Mouse (Mus musculus): Measurements from ENCODE around the gene Dnm2. TPM values are rescaled to one million over a fixed set of nuclear protein-coding genes. Genes with fewer than 3 reads are reported as not detected.
"Not testable (repeated sequence)": the region's sequence is repeated elsewhere in the genome, so short reads cannot be mapped to it uniquely, and the experiment has no call there.

Gene Dnm2
- polyA plus RNA-seq, 1 experiment from 2014 or later, result 79.7 TPM

- Histone ChIP-seq H3K27ac (no peak within 1 kb of the TSS), H3K36me3 (no peaks in the 10 kb centered on the region), H3K9me3 (replicated peaks) (no peaks in the 10 kb centered on the region), H3K4me1 (peaks cover 8% of the 10 kb centered on the region; the same call in 1 of the 2 replicates), H3K27me3 (ENCODE audit: low read depth, poor library complexity, severe bottlenecking) (no peaks in the 10 kb centered on the region), H3K4me3 (no peak within 1 kb of the TSS)
- no peak for DNase-seq (ENCODE audit: low spot score)
- whole genome bisulfite sequencing, result 66% methylated on average over 14 of the region's 14 CpGs
Observed at GRCm38 (mm10) chr9:21525937-21526633, 101.4 kb downstream of the Dnm2 start, which contains the start of gene AB124611. AB124611 (plus strand) TSS chr9:21526176.

GRCm38 (mm10) chr9:21526634-21526944, 101.9 kb downstream of the Dnm2 start:
- Histone ChIP-seq H3K36me3 (no peaks in the 10 kb centered on the region), H3K27me3 (ENCODE audit: low read depth, poor library complexity, severe bottlenecking) (no peaks in the 10 kb centered on the region), H3K4me1 (peaks cover 8% of the 10 kb centered on the region; the same call in 1 of the 2 replicates), H3K9me3 (replicated peaks) (no peaks in the 10 kb centered on the region), H3K4me3 (no peak overlapping the region), H3K27ac (no peak overlapping the region)
- DNase-seq (ENCODE audit: low spot score), result no peak
- WGBS, result 84% methylated on average over 3 of the region's 3 CpGs

DNA sequence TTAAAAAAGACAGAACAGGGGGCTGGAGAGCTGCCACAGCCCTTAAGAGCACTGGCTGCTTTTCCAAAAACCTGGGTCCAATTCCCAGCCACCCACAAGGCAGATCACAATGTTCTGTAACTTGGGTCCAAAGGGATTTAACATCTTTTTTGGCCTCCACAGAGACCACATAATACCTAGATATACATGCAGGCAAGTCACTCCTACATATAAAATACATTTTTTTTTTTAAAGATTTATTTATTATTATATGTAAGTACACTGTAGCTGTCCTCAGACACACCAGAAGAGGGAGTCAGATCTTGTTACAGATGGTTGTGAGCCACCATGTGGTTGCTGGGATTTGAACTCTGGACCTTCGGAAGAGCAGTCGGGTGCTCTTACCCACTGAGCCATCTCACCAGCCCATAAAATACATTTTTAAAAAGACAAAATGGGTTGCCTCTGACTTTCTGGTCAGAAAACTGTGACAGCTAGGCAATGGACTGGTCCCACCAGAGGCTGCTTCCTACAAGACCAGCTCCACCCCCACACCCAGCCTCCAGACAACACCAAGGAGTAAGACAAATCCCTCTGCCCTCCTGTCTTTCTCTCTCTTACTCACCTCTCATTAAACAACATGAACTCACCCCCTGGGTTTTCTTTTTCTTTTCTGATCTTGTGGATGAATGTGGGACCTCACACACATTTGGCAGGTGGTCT, 102.5 kb downstream of the Dnm2 start:
- Histone ChIP-seq H3K36me3 (no peaks in the 10 kb centered on the region), H3K27ac (no peak overlapping the region), H3K4me1 (peaks cover 8% of the 10 kb centered on the region; the same call in 1 of the 2 replicates), H3K4me3 (no peak overlapping the region), H3K9me3 (replicated peaks) (no peaks in the 10 kb centered on the region), H3K27me3 (ENCODE audit: low read depth, poor library complexity, severe bottlenecking) (no peaks in the 10 kb centered on the region)
- 93% methylated on average over 2 of the region's 2 CpGs for WGBS
- no peak for DNase-seq (ENCODE audit: low spot score)

GRCm38 (mm10) chr9:21527917-21528324, 103.2 kb downstream of the Dnm2 start:
- H3K4me3 ChIP-seq, result no peak overlapping the region
- no peak for DNase-seq (ENCODE audit: low spot score)
- no peaks in the 10 kb centered on the region for H3K27me3 ChIP-seq (ENCODE audit: low read depth, poor library complexity, severe bottlenecking)
- H3K9me3 ChIP-seq (replicated peaks), result no peaks in the 10 kb centered on the region
- H3K27ac ChIP-seq, result no peak overlapping the region
- no peaks in the 10 kb centered on the region for H3K36me3 ChIP-seq
- 82% methylated on average over 1 of the region's 1 CpGs for WGBS
- H3K4me1 ChIP-seq, result peaks cover 8% of the 10 kb centered on the region; the same call in 1 of the 2 replicates

DNA sequence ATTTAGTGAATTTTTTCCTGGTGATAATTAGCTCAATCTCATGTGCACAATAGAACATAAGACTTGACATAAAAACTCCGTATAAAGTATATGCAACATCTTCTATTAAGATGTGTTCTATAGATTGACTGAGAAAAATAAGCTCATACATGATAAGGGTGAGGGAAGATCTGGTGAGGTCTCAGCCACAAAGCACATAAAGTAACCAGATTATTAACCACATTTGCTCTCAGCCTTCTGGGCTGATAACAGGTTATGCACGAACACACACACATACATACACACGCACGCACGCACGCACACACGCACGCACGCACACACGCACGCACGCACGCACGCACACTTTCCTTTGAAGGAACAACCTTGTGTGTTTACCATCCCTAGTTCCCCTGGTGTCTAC, 111.8 kb downstream of the Dnm2 start:
- Histone ChIP-seq H3K36me3 (0 out of 2 replicates have a peak, but pooled peaks cover 3% of the 10 kb centered on the region), H3K27ac (no peak overlapping the region), H3K9me3 (replicated peaks) (no peaks in the 10 kb centered on the region), H3K27me3 (ENCODE audit: low read depth, poor library complexity, severe bottlenecking) (no peaks in the 10 kb centered on the region), H3K4me3 (no peak overlapping the region), H3K4me1 (no peaks in the 10 kb centered on the region)
- 98% methylated on average over 14 of the region's 14 CpGs for WGBS
- DNase-seq (ENCODE audit: low spot score), result no peak

DNA sequence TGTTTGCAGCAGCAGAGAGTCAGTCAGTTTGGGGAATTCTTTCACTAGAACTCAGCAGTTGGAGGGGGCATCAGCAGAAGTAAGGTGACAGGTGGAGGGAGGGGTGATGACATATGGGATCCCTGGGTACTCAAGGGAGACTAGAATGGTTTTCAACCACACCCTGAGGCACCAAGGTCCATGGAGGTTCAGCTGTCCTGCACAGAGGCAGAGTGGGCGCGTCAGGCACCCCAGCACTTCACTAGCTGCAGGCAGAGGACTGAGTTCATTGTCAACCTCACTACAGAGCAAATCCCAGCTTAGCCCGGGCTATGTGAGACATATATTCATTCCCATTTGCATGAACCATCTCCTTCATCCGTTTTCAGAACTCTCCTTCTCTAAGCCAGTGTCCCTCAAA, 112.3 kb downstream of the Dnm2 start:
- no peak for DNase-seq (ENCODE audit: low spot score)
- Histone ChIP-seq H3K4me1 (no peaks in the 10 kb centered on the region), H3K27me3 (ENCODE audit: low read depth, poor library complexity, severe bottlenecking) (no peaks in the 10 kb centered on the region), H3K4me3 (no peak overlapping the region), H3K27ac (no peak overlapping the region), H3K9me3 (replicated peaks) (no peaks in the 10 kb centered on the region), H3K36me3 (0 out of 2 replicates have a peak, but pooled peaks cover 3% of the 10 kb centered on the region)
- 83% methylated on average over 4 of the region's 4 CpGs for WGBS

- Histone ChIP-seq H3K27me3 (ENCODE audit: low read depth, poor library complexity, severe bottlenecking) (no peaks in the 10 kb centered on the region), H3K27ac (no peak overlapping the region), H3K36me3 (0 out of 2 replicates have a peak, but pooled peaks cover 3% of the 10 kb centered on the region), H3K4me3 (no peak overlapping the region), H3K9me3 (replicated peaks) (no peaks in the 10 kb centered on the region), H3K4me1 (peaks cover 7% of the 10 kb centered on the region)
- WGBS, result 87% methylated on average over 7 of the region's 7 CpGs
- no peak for DNase-seq (ENCODE audit: low spot score)
Observed at GRCm38 (mm10) chr9:21539981-21540753, 115.5 kb downstream of the Dnm2 start.

DNA sequence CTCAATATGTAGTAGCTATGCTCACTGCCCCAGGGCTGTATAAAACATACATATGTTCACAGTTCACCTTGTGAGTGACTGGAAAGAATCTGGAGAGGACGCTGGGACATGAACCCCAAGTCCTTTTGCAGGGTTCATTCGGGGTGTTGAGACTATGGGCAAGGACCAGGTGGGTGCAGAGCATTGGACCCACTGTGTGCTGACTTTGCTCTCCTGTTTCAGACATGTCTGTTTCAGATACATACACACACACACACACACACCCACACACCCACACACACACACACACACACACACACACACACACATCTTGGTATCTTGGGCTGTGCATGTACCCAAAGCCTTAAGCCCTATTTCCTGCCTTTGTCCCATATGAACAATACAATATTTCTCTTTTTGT, 117.3 kb downstream of the Dnm2 start:
- H3K27me3 ChIP-seq (ENCODE audit: low read depth, poor library complexity, severe bottlenecking); H3K36me3 ChIP-seq; DNase-seq (ENCODE audit: low spot score); H3K4me3 ChIP-seq; H3K27ac ChIP-seq; H3K9me3 ChIP-seq (replicated peaks): not testable (repeated sequence)
- peaks cover 17% of the 10 kb centered on the region for H3K4me1 ChIP-seq
- WGBS, result 90% methylated on average over 2 of the region's 2 CpGs

DNA sequence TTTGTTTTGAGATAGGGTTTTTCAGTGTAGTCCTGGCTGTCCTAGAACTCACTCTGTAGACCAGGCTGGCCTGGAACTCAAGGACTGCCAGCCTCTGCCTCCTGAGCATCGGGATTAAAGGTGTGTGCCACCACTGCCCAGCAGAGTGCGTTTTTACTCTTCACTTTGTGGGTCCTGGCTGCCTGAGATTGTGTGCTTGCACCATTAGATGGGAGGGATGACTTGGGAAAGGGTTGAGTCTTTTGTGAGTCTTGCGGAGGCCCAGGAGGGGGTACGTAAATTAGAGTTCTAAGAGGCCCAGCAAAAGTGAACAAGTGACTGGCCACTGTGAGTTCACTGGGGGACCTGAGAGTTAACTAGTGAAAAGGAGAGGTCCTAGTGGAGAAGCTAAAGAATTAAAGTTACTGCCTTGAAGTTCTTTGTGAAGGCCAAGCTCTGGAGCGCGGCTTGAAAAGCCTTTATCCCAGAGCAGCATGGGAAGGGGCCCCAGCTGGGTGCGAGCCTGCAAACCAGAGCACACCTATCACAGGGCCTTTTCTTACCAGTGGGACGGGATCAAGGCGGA, 120.7 kb downstream of the Dnm2 start:
- peaks cover 19% of the 10 kb centered on the region for H3K36me3 ChIP-seq
- DNase-seq (ENCODE audit: low spot score), result no peak
- peak overlapping the region; percentile 93 for H3K4me3 ChIP-seq
- H3K9me3 ChIP-seq (replicated peaks), result no peaks in the 10 kb centered on the region
- H3K27ac ChIP-seq, result peak overlapping the region; percentile 98
- 8% methylated on average over 9 of the region's 9 CpGs for WGBS
- H3K4me1 ChIP-seq, result peaks cover 27% of the 10 kb centered on the region
- H3K27me3 ChIP-seq (ENCODE audit: low read depth, poor library complexity, severe bottlenecking), result no peaks in the 10 kb centered on the region

- peak; percentile 99 for DNase-seq (ENCODE audit: low spot score)
- H3K27me3 ChIP-seq (ENCODE audit: low read depth, poor library complexity, severe bottlenecking), result no peaks in the 10 kb centered on the region
- peaks cover 26% of the 10 kb centered on the region for H3K36me3 ChIP-seq
- H3K9me3 ChIP-seq (replicated peaks), result no peaks in the 10 kb centered on the region
- under 1% methylated on average over 67 of the region's 67 CpGs for WGBS
- H3K27ac ChIP-seq, result peak overlapping the region; percentile 98
- peak overlapping the region; percentile 93 for H3K4me3 ChIP-seq
- H3K4me1 ChIP-seq, result peaks cover 32% of the 10 kb centered on the region
Observed at GRCm38 (mm10) chr9:21545916-21546788, 121.4 kb downstream of the Dnm2 start.

GRCm38 (mm10) chr9:21546789-21547074, 122.0 kb downstream of the Dnm2 start, which contains the start of gene Carm1:
Carm1 (plus strand) TSS chr9:21546894.
- Histone ChIP-seq H3K4me3 (peak within 1 kb of the TSS; percentile 93), H3K27me3 (ENCODE audit: low read depth, poor library complexity, severe bottlenecking) (no peaks in the 10 kb centered on the region), H3K4me1 (peaks cover 32% of the 10 kb centered on the region), H3K36me3 (peaks cover 32% of the 10 kb centered on the region), H3K9me3 (replicated peaks) (no peaks in the 10 kb centered on the region), H3K27ac (peak within 1 kb of the TSS; percentile 98)
- DNase-seq (ENCODE audit: low spot score), result no peak
- 16% methylated on average over 52 of the region's 52 CpGs for WGBS

All from limb, embryonic 10.5 days (tissue).